ENCODE assay signal across 14 mouse cellular contexts in the genomic region with DNA sequence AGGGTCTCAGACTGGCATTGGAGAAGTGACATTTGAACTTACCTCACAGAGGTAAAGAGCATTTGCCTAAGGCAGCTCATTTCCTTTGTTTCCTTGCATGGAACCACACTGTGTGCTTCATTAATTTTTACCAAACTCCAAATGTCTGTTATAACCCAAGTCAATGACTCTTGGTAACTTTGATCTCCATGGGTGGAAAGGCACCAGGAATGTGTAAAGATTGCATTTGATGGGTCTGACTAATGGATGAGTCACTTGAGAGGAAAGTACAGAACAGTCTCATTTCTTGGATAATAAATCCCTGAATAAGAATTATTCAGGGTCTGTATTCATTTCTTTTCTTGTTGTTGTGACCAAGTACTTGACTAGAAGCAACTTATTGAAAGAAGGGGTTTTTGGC.
"Had no signal": no experiment of that assay in that cellular context is flagged by ENCODE, and none has a peak within 500 bp of the region (broad histone marks: within the 10 kb centered on the region; RNA-seq: fewer than 3 reads in every experiment).

No protein-coding gene starts in this region.

- H3K4me1 ChIP-seq: limb, embryonic 10.5 days; liver, embryonic 15.5 days; neural tube, embryonic 15.5 days had no signal

- H3K4me2 ChIP-seq: liver, embryonic 11.5 days; liver, embryonic 15.5 days; neural tube, embryonic 15.5 days had no signal

- DNase-seq: lung, adult 2 months; lung, postnatal 36 days; midbrain, embryonic 14.5 days; right cerebral cortex, adult 18-20 months; right cerebral cortex, postnatal 25 days; thymus, postnatal 36 days had no signal

- H3K27ac ChIP-seq: left cerebral cortex, adult 2 months; limb, embryonic 10.5 days; liver, embryonic 15.5 days; neural tube, embryonic 15.5 days had no signal

- H3K4me3 ChIP-seq: left cerebral cortex, adult 2 months; limb, embryonic 10.5 days; liver, embryonic 15.5 days; myocyte; neural tube, embryonic 15.5 days had no signal

- ATAC-seq: intestine, embryonic 16.5 days; lung, postnatal 0 days had no signal

- H3K36me3 ChIP-seq: limb, embryonic 10.5 days; liver, embryonic 15.5 days; neural tube, embryonic 15.5 days had no signal

- H3K9ac ChIP-seq: liver, embryonic 15.5 days; neural tube, embryonic 15.5 days had no signal

- H3K9me3 ChIP-seq: limb, embryonic 10.5 days; liver, embryonic 15.5 days; neural tube, embryonic 15.5 days had no signal

- H3K27me3 ChIP-seq: liver, embryonic 15.5 days; neural tube, embryonic 15.5 days had no signal
